Mouse (Mus musculus) kidney, adult 10 weeks (tissue): ENCODE results near the gene Hist1h2bj. TPM values are rescaled to one million over a fixed set of nuclear protein-coding genes. Genes with fewer than 3 reads are reported as not detected.

ENCODE experiments used
- polyA plus RNA-seq: library from polyadenylated mRNA; stranded (reverse); fragments of 350-450 nt; fragmentation: Illumina TruSeq; extraction: RNeasy Lipid Tissue Mini Kit (QIAGEN cat#74804); gene quantifications from one replicate; pipeline ENCODE4 v1.2.3, GENCODE M21; 2014; ENCODE audit warnings: low read depth, low replicate concordance

Hist1h2bj gene
- polyA plus RNA-seq = not detected

GRCm38 (mm10) chr13:22042568-22043502 is at the start of gene Hist1h2bj, which contains the start of gene Hist1h2ag:
TSS of gene Hist1h2bj (plus strand) at chr13:22043214.
TSS of gene Hist1h2ag (minus strand) at chr13:22042944.

GRCm38 (mm10) chr13:22009642-22010041 is 33.4 kb upstream of the Hist1h2bj start, which contains the start of gene Prss16:
TSS of gene Prss16 (minus strand) at chr13:22009742.

GRCm38 (mm10) chr13:22035267-22036148 is 7.5 kb upstream of the Hist1h2bj start, which contains the start of the genes Hist1h2ah and Hist1h2bk:
TSS of gene Hist1h2ah (minus strand) at chr13:22035568.
TSS of gene Hist1h2bk (plus strand) at chr13:22035870.

GRCm38 (mm10) chr13:22041142-22041536 is 1.9 kb upstream of the Hist1h2bj start, which contains the start of gene Hist1h4i:
TSS of gene Hist1h4i (minus strand) at chr13:22041362.

GRCm38 (mm10) chr13:22084140-22084539 is 41.1 kb downstream of the Hist1h2bj start, which contains the start of gene Vmn1r188:
TSS of gene Vmn1r188 (plus strand) at chr13:22084440.

Other genes with a start within 250 kb of the Hist1h2bj start
- gene Hist1h2bq, start 233.0 kb upstream of the Hist1h2bj start, polyA plus RNA-seq = not detected
- not detected for gene Hist1h2ao, start 232.7 kb upstream of the Hist1h2bj start, polyA plus RNA-seq
- not detected for gene Hist1h4m, start 231.5 kb upstream of the Hist1h2bj start, polyA plus RNA-seq
- gene Hist1h4n, start 211.0 kb upstream of the Hist1h2bj start, polyA plus RNA-seq = not detected
- gene Hist1h2ap, start 209.7 kb upstream of the Hist1h2bj start, polyA plus RNA-seq = not detected
- gene Hist1h2br, start 209.5 kb upstream of the Hist1h2bj start, polyA plus RNA-seq = 0.57 TPM
- gene Zfp184, start 98.1 kb upstream of the Hist1h2bj start, polyA plus RNA-seq = 2.7 TPM
- gene Pom121l2, start 62.0 kb upstream of the Hist1h2bj start, polyA plus RNA-seq = not detected
- not detected for gene Prss16, start 33.5 kb upstream of the Hist1h2bj start, polyA plus RNA-seq
- gene Hist1h2ah, start 7.6 kb upstream of the Hist1h2bj start, polyA plus RNA-seq = not detected
- gene Hist1h2bk, start 7.3 kb upstream of the Hist1h2bj start, polyA plus RNA-seq = not detected
- 3.4 TPM for gene Hist1h4i, start 1.9 kb upstream of the Hist1h2bj start, polyA plus RNA-seq
- gene Hist1h2ag, start 270 bp upstream of the Hist1h2bj start, polyA plus RNA-seq = not detected
- gene Vmn1r188, start 41.2 kb downstream of the Hist1h2bj start, polyA plus RNA-seq = not detected
- not detected for gene Vmn1r189, start 62.6 kb downstream of the Hist1h2bj start, polyA plus RNA-seq
- not detected for gene Vmn1r191, start 140.8 kb downstream of the Hist1h2bj start, polyA plus RNA-seq
- not detected for gene Vmn1r192, start 147.9 kb downstream of the Hist1h2bj start, polyA plus RNA-seq
- not detected for gene Vmn1r193, start 179.9 kb downstream of the Hist1h2bj start, polyA plus RNA-seq
- gene Vmn1r194, start 201.0 kb downstream of the Hist1h2bj start, polyA plus RNA-seq = not detected
- not detected for gene Vmn1r195, start 227.3 kb downstream of the Hist1h2bj start, polyA plus RNA-seq
- gene Vmn1r196, start 246.7 kb downstream of the Hist1h2bj start, polyA plus RNA-seq = not detected